Mouse (Mus musculus) gonadal fat pad, adult 2 months (tissue): ENCODE measurements around the gene Nme7. TPM values are rescaled to one million over a fixed set of nuclear protein-coding genes. Genes with fewer than 3 reads are reported as not detected.
A peak's percentile ranks its signal among the peaks of the same experiment; 100 is the strongest.

ENCODE experiments used
- DNase-seq: peaks from one replicate; pipeline ENCODE4 v3.0.0-alpha.2; 2012; ENCODE audit warnings: low read depth
- polyA plus RNA-seq: library from polyadenylated mRNA; depleted of rRNA; stranded (reverse); fragments of >200 nt; gene quantifications from 2 replicates; pipeline ENCODE4 v1.2.3, GENCODE M21; 2012

Nme7 gene
- polyA plus RNA-seq, 1 experiment: 9.6 TPM

DNA sequence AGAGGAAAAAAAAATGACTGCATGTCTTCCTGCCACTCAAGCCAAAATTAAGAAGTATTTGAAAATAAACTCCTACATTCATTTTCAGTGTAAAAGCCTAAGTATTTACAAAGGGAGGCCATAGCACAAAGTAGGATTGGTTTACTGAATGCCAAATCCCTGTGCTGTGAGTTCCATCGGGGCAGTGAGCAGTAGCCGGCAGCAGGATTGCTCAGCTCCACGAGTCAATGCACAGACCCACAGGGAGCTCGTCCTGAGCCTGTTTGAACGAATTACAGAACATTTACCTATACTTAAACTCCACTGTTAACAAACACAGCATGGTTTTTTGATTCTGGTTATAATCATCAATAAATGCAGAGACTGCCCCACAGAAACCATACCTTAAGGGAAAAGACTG lies 128.7 kb downstream of the Nme7 start:
- no peak for DNase-seq

DNA sequence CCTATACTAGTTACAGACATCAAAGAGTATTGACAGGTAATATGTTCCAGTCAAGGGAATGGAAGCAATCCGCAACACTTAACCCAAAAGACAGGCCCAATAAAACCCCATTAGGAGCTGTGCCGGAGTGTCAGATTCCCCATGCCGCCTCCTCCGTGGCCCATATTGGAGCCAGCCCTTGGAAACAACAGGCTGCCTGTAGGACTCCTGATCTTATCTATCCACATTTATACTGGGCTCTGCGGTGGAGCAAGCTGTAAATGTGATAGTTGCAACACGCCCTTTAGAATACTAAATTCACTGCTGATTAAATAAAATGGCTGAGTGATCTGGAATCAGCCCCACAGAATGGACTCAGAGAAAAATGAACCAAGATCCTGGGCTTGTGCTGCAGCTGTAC lies 130.1 kb downstream of the Nme7 start:
- DNase-seq: no peak

DNA sequence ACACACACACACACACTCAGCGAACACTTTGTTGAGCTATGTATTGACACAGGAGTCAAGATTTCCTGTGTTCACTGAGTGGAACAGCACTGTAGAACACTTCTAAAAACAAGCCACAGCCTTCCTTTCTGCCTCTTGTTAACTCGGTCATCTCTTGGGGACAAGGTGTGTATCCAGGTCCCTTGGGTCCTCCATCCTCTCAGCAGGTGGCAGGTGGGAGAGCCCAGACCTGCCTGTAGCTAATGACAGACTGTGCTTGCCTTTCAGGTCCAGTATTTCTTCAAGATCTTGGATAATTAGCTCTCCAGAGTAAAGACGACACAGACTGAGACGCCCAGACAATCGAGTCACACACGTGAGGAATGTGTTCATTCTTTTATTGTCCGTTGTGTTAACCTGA lies 132.8 kb downstream of the Nme7 start:
- no peak for DNase-seq

DNA sequence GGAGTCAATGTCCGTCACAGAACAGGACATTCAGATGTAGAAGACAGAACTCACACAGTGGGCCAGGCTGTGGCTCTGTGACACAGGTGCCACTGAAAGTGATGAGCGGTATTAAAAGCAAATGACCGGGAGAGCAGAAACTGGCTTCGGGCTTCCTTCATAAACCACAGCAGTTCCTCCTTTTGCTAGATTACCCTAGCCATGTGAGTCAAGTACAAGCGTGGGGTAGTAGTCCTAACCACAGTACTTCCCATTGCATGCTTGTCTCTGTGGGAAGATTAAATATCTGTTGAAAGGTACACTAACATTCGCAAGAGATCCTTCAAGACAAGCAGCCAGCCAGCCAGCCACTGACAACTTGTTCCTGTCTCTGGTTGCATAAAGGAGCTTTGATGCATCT lies 136.3 kb downstream of the Nme7 start:
- no peak for DNase-seq

DNA sequence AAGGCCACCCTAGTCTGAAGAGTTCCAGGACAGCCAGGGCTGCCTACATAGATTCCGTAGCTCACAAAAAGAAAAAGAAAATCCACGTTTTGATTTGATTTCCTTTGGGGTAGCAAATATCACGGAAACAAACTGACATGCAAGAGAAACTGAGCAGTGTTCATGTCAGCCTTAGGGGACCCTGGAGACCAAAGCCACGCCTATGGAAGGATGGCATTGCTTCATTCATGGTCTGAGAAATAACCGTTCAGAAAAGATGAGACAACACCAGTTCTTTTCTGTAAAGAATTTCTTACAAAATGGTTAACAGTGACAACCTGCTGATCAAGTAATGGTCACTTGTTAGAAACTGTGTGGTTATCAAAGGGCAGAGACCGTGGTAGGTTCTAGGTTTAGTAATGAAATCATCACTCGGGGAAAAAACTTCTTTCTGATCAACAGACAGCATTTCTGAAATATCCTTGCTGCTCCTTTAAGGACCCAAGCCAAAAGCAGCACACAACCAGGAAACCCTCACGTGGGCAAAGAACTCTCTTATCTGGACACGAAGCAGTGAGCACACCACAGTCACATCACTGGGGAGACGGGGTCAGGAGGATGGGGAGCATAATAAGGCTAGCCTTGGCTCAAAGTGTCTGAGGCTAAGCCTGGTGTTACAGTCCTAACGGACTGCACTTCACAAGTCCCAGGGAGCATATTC lies 136.9 kb downstream of the Nme7 start:
- DNase-seq: no peak

DNA sequence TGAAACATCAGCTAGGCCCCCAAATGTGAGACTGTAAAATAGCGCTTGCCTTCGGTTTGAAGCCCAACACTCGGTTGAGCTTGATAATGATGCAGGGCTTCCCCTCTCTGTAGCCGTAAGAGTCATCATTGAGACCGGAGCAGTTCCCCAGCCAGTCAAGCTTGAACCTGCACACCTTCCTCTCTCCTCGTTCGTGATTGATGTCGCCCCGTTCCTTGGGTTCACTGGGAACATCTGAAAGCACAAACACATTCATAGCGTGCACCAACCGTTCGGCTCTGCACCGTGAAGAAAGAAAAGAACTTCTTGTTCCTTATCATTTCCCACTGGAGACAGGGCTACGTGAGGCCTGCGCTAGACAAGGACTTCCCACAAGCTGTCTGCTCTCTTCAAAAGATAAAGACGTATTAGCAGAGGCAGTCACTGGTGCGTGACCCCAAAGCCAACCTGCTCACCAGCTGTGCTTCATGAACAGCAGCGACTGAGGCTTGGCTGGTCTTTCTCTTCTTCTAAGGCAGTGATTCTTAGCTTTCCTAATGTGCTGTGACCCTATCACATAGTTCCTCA lies 137.6 kb downstream of the Nme7 start:
- no peak for DNase-seq

DNA sequence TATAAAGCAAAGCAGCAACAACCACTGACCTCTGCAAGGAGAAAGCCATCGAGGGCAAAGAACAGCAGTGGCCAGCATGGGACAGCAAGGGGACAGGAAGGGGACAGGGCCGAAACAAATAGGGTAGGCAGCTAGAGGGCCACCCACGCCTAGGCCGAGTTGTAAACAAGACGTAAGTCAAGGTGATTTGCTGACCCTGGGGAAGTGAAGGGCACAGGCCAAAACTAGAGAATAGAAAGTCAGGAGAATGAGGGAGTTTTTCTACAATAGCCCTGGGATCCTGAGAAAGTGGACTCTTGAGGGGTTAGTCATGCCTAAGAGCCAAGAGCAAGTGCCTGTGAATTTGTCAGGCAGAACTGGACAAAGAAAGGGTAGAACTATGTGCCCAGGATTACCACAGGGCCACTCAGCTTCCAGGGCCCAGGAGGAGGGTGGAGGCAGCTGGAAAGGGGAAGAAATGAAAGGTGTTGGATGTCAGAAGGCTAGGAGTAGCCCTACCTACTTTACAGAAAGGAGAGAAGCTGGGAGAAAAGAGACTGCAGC lies 141.8 kb downstream of the Nme7 start:
- DNase-seq: no peak

DNA sequence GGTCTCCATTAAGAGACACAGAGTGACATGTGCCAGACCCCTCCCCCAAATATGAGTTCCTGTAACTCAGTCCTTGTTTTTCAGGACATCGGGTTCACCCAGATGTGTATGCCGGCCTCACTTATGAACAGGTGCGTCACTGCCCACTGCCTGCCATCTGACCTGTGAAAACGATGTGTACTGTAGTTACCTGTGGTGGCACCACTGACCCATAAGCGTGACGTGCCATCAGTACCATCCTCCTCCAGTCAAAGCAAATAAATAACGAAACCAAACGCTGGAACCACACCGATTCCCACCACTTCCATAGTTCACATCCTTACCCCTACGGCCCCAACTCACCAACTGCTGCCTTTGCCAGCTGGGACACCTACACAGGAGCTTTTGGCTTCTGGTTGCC lies 142.6 kb downstream of the Nme7 start:
- no peak for DNase-seq

DNA sequence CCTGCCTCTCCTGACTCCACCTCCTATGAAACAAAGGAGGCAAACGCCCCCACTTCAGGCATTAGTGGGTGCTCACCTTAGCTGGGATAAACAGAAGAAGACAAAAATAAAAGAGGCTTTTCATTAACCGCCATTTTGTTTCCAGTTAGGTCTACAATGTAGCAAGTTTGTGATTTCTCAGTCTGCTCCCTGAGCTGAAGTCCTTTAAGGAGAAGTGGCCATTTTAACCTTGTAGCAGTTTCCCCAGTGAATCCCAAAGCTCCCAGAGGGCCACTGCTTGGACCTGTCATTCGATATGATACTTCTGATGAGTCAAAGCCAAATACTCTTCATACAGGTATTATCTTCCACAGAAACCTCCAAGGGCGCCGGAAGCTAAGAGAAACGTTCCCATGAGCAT lies 143.6 kb downstream of the Nme7 start:
- DNase-seq: no peak

DNA sequence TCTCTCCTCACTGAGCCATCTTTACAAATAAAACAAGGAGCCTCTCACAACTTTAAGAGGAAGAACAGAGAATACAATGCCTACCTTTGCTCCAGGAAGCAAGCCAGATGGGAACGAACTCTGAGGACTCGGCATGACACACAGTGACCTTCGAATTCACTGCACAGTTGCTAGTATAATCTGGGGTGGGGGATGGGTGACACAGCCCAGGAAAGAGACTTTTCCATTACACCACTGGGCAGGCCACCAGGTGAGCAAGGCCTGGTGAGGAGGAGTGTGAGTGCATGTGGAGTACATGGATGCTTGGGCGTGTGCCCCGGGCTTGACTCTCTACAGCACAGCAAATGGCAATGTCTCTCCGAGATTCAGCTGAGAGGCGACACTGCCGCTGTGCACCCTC lies 145.7 kb downstream of the Nme7 start:
- DNase-seq: no peak

DNA sequence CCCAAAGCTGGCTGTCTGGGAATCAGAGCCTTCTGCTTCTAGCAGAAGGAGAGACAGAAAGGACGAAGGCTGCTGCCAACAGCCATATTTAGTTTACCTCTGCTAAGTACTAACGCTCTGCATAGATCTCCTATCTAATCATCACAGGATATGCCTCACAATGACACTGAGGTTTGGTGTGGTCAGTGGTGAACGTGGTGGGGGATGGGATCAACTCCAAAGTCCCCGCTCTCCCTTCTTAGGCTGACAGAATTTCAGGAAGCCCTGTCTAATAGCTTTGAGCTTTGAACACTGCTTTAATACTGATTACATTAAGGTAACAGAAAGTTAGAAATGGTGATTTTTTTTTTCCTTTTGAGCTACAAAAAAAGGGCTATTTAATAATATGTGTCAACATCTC lies 146.3 kb downstream of the Nme7 start:
- DNase-seq: no peak

DNA sequence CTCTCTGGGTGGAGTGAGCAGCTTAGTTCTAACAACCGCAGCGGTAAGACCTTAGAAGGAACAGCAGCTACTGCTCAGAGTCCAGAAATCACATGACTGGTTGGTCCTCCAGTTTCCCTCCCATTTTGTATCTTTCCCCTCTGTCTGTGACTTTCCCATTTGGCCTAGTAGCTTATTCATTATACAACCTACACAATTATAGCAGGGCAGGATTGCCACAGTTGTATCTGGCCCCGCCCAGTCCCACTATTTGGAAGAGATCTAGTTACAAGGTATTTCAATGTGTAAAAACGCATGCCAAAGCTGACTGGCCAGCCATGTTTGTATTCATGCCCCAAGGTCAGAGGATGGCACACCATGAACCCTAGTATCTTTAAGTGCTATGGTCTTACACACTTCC lies 146.7 kb downstream of the Nme7 start:
- DNase-seq: no peak

DNA sequence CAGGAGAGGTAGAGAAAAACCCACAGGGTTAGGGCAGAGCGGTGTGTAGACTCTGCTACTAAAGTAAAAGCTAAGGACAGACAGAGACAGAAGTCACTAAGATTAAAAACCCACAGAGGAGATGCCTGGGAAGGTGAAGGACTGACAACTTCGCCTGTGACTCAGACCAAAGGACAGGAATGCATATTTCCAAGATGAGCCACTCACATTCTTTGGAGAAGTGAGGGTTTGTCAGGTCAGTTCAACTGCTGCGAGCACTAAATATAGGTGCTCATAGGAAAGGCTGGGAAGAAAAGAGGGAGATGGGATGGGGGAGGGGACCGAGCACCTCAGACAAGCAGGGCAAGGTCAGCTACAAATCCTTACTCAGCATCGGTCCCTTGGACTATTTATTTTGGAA lies 147.4 kb downstream of the Nme7 start:
- DNase-seq: no peak

DNA sequence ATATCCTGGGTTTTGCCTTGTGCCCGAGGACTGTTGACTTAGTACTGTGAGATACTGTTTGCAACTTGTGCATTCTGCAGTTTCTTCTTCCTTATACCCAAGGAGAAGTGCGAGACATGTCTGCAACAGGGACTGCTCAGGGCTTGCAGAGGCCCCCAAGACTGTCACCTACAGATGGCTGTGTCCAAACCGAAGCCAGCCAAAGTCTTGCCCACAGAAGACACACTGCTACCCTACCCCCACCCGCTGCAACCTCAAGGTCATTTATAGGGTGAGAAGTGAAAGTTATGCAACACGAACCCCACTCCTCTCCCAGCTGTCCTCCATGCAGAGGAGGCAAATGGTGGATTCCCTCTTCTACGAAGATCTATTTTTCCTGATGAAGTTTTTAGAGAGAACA lies 148.7 kb downstream of the Nme7 start:
- no peak for DNase-seq

DNA sequence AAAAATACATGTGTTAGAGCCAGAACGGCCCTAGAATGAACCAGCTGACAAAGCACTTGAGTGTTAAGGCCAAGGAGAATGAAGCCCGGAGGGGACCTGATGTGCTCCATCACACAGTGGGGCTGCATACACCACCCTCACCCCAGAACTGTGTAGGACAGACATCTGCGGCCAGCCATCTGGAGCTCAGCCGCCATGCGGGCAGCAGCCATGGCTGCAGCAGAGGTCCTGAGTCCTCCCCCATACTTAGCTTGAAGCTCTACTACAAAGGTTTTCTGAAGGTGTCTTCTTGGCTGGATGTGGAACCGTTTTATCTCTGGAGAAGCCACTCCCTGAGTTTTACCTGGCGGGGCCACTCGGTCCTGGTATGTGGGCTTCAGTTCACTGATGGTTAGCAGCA lies 149.2 kb downstream of the Nme7 start:
- DNase-seq: no peak

DNA sequence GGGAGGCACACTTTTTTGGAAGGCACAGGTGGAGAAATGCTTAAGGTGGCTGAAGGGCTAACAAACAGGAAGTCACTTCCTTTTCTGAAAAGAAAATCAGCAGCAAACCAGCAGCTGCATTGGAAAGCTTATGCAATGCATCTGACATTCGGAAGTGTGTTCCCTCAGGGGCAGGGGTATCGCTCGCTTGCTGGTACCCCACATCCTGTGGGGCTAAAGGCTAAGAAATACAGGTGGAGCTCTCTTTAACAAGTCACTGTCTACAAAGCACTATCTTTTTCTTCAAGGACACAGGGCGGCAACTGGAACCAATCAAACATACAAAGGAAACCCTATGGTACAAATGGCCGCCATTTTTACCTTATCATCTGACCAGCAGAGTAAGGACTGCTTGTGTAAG lies 149.8 kb downstream of the Nme7 start:
- DNase-seq: no peak

DNA sequence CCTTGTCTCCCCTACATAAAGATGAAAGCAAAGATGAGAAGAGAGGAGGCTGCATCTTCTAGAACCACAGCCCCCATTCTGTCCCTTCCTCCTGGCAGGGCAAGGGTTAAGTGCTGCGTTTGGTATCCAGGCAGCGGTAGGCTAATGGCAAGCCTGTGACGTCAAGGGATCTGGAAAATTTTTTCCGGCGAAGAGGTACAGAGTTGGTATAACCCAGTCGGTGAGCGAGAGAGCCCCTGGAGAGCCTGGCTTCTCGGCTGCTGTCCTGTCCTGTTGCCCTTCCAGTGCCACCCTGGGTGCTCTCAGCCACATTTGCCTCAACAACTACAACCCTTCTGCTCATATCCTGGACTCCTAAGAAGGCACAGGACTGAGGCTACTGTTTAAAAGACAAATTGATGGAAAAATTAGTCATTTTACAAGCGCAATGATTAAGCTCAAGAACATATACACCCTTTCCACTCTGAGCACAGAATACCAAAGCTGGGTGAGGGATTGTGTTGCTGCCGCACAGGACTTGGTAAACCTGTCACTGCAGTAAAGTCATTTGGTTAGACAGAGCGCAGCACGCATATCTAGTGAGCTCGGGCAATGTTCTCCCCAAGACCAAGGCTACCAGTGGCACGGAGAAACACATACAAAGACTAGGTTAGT lies 151.0 kb downstream of the Nme7 start:
- DNase-seq: no peak

DNA sequence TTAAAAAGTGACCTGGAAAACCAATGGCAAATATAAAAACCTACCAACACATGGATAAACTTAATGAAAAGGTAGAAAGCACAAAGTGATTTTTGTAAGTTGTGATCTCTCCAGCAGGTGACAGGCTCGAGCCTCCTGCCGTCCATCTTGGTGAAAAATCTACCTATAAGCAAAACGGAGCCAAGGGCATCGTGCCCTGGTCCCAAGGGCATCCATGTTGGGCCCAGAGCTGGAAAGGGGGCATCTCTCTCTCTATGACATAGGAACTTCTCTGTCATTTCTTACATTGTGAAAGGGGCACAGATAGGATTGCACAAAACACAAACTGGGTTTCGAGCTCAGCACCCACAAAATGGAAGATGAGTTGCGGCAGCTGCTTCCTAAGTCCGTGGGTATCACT lies 151.7 kb downstream of the Nme7 start:
- DNase-seq: no peak

DNA sequence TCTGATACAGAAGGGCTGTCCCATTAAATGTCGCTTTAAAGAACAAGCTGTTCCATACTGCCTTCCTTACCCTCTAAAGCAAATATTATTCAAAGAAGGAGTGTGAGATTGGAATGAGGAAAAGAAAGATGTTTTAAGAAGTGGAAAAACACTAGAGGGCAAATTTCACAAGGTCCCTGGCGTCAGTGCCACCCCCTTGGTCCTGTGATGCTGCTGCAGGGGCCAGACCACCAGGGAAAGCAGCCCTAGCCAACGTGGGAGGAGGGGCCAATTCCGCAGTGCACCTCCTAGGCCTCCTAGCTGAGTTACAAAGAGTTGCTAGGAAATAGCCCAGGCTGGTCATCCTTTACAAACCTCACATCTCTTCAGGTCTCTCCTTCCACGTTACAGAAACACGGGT lies 152.1 kb downstream of the Nme7 start:
- DNase-seq: no peak

DNA sequence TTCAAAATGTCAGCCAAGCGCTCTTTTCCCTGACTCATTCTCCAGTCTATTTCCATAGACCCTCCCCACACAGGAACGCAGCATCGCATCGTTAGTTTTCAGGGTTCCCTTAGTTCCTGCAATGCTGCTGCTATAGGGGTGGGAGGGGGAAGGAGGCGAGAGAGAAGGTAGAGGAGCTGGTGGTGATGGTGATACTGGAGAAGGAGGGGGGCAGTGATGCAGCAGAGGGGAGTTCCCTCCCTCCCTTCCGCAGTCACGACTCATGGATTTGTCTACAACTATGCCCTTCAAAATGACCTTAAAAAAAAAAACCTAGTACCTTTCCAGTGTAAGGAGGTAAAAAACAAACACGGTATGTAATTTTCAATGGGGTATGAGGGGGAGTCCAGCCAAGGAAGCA lies 152.8 kb downstream of the Nme7 start:
- no peak for DNase-seq

DNA sequence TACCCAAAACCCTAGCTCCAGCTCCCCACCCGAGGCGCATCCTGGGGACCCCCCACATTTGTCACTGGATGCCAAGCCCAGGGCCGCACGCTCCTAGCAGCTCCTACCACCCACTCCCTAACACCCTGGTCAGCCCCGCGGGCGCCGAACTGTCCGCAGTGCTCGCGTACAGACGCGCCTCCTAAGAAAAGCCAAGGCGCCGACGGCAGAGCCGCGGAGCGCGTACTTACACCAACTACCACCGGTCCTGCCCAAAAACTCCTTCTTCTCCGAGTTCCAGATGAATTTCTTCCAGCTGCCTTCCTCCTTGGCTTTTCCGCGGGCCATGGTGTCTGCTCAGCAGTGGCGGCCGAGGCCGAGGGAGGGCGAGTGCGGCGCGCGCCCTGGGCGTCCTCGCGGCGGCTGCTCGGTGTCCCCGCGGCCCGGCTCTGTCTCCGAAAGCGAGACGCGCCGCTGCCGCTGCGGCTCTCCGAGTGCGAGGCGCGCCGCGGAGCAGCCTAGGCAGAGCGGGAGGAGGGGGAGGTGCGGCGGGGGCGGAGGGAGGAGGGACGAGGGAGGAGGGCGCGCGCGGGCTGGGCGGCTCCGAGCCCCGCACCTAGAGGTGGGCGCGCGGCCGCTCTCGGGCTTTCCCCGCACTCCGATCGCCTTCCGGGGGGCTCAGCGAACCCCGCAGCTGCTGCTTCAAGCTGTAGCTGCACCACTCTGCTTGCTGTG lies 153.8 kb downstream of the Nme7 start:
- DNase-seq: no peak

DNA sequence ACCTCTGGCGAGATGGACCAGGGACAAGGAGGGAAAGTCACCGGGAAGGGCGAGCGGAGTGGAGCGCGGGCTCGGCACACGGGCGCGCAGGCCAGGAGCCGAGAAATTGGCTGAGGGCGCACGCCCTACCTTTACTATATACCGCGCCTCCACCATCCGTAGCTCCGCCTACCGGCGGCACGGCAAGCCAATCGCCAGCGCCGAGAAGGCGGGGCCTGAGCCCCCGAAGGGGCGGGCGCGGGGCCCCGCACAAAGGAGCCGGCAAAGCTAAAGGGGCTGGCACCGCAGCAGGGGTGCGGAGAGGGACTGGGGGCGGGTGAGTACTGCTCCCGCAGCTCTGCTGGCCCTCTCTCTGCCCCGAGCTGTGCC lies 154.3 kb downstream of the Nme7 start, which contains the start of gene Atp1b1:
Gene Atp1b1, minus strand, starts transcription at position 111 of the 369 bp plus-strand sequence.
- no peak for DNase-seq

DNA sequence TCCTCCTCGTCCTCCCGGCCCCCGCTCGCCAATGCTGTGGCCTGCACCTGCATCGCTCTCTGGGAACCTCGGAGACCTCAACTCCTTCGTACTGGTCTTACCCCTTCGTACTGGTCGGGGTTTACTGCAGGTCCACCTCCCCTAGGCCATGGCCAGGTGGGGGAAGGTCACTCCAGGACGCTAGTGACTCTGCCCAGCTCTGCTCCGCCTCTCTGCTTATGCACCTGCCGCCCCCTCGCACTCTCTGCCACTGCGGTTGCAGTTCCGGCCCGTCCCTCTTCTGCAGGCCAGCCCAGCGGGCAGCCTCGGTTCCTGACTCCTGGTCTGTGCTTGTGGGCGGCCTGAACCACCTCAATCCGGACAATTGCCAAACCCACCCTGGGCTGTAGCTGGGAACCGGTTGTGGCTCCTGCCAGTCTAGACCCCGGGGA lies 154.7 kb downstream of the Nme7 start:
- DNase-seq: peak; percentile 75
